Mouse (Mus musculus) thymus, adult 18-20 months (tissue): ENCODE data around the gene Prss57.

ENCODE experiments used
- DNase-seq, 2 experiments: peaks; one replicate each; pipeline ENCODE4 v3.0.0; 2022; ENCODE audit warnings: mixed read lengths in 2 of 2

Prss57 gene

GRCm38 (mm10) chr10:79790861-79791260 lies at the start of gene Prss57:
Gene Prss57, minus strand, starts transcription at chr10:79790961.
- no peak for DNase-seq

GRCm38 (mm10) chr10:79840091-79840490 lies 49.3 kb upstream of the Prss57 start:
- no peak for DNase-seq

- no peak for DNase-seq
Observed at GRCm38 (mm10) chr10:79838151-79838550, 47.4 kb upstream of the Prss57 start.

GRCm38 (mm10) chr10:79836918-79837317 lies 46.2 kb upstream of the Prss57 start:
- DNase-seq: no peak

GRCm38 (mm10) chr10:79834769-79835398 lies 44.1 kb upstream of the Prss57 start:
- peak; percentile 53 to 66 for DNase-seq

- no peak for DNase-seq
Observed at GRCm38 (mm10) chr10:79832786-79833181, 42.0 kb upstream of the Prss57 start.

GRCm38 (mm10) chr10:79832026-79832785 lies 41.4 kb upstream of the Prss57 start:
- DNase-seq: no peak

GRCm38 (mm10) chr10:79831583-79831982 lies 40.8 kb upstream of the Prss57 start:
- no peak for DNase-seq

- no peak for DNase-seq
Observed at GRCm38 (mm10) chr10:79824413-79824812, 33.7 kb upstream of the Prss57 start.

- DNase-seq: no peak
Observed at GRCm38 (mm10) chr10:79823011-79823410, 32.2 kb upstream of the Prss57 start.

GRCm38 (mm10) chr10:79822372-79822771 lies 31.6 kb upstream of the Prss57 start:
- DNase-seq: no peak

- no peak for DNase-seq
Observed at GRCm38 (mm10) chr10:79821731-79822130, 31.0 kb upstream of the Prss57 start.

- DNase-seq: no peak
Observed at GRCm38 (mm10) chr10:79820782-79821181, 30.0 kb upstream of the Prss57 start, which contains the start of gene Misp. Gene Misp, plus strand, starts transcription at chr10:79820989.

- no peak for DNase-seq
Observed at GRCm38 (mm10) chr10:79820277-79820676, 29.5 kb upstream of the Prss57 start.

GRCm38 (mm10) chr10:79819606-79820005 lies 28.8 kb upstream of the Prss57 start:
- DNase-seq: no peak

- DNase-seq: no peak
Observed at GRCm38 (mm10) chr10:79818225-79818624, 27.5 kb upstream of the Prss57 start.

- DNase-seq: no peak
Observed at GRCm38 (mm10) chr10:79817111-79817510, 26.4 kb upstream of the Prss57 start.

GRCm38 (mm10) chr10:79815671-79816494 lies 25.1 kb upstream of the Prss57 start:
- DNase-seq: no peak

GRCm38 (mm10) chr10:79814271-79814842 lies 23.6 kb upstream of the Prss57 start:
- no peak for DNase-seq

GRCm38 (mm10) chr10:79811736-79812637 lies 21.2 kb upstream of the Prss57 start:
- DNase-seq: peak; percentile 61 to 68

GRCm38 (mm10) chr10:79808728-79809127 lies 18.0 kb upstream of the Prss57 start:
- no peak for DNase-seq

GRCm38 (mm10) chr10:79807826-79808225 lies 17.1 kb upstream of the Prss57 start:
- DNase-seq: no peak
